Mouse (Mus musculus): ENCODE data around the gene Gm6169. TPM values are rescaled to one million over a fixed set of nuclear protein-coding genes. Genes with fewer than 3 reads are reported as not detected.
"Not testable (repeated sequence)": the region's sequence is repeated elsewhere in the genome, so short reads cannot be mapped to it uniquely, and the experiment has no call there.

Gm6169 gene
- polyA plus RNA-seq, 1 experiment from 2014 or later = 1.4 TPM

- no peak overlapping the region for H3K4me3 ChIP-seq (ENCODE audit: low read length)
- peaks cover 5% of the 10 kb centered on the region for H3K4me1 ChIP-seq (ENCODE audit: control insufficient read depth, insufficient read depth, low read depth, low read length)
- H3K27me3 ChIP-seq (replicated peaks; ENCODE audit: control insufficient read depth, insufficient read depth, low read length) = no peaks in the 10 kb centered on the region
- H3K4me2 ChIP-seq (ENCODE audit: low read length) = peak overlapping the region; percentile 81; the same call in 1 of the 2 replicates
- H3K27ac ChIP-seq (ENCODE audit: low read depth, low read length) = no peak overlapping the region
- no peak overlapping the region for H3K9ac ChIP-seq (ENCODE audit: low read depth, low read length)
- no peaks in the 10 kb centered on the region for H3K9me3 ChIP-seq (ENCODE audit: control insufficient read depth, low read length)
- H3K36me3 ChIP-seq (ENCODE audit: control insufficient read depth, insufficient read depth, low read length) = no peaks in the 10 kb centered on the region
- no peak for ATAC-seq
- WGBS = 38% methylated on average over 1 of the region's 1 CpGs
Observed at GRCm38 (mm10) chr13:97073497-97073896, 25.5 kb downstream of the Gm6169 start.

- H3K4me1 ChIP-seq (ENCODE audit: control insufficient read depth, insufficient read depth, low read depth, low read length) = peaks cover 5% of the 10 kb centered on the region
- peak overlapping the region; percentile 92 for H3K9ac ChIP-seq (ENCODE audit: low read depth, low read length)
- no peaks in the 10 kb centered on the region for H3K27me3 ChIP-seq (replicated peaks; ENCODE audit: control insufficient read depth, insufficient read depth, low read length)
- H3K4me3 ChIP-seq (ENCODE audit: low read length) = peak overlapping the region; percentile 78
- H3K36me3 ChIP-seq (ENCODE audit: control insufficient read depth, insufficient read depth, low read length) = no peaks in the 10 kb centered on the region
- no peaks in the 10 kb centered on the region for H3K9me3 ChIP-seq (ENCODE audit: control insufficient read depth, low read length)
- peak overlapping the region; percentile 95 for H3K27ac ChIP-seq (ENCODE audit: low read depth, low read length)
- H3K4me2 ChIP-seq (ENCODE audit: low read length) = peak overlapping the region; percentile 81
- ATAC-seq = peak; percentile 88
- 2% methylated on average over 53 of the region's 76 CpGs for WGBS
Observed at GRCm38 (mm10) chr13:97071626-97072241, 27.3 kb downstream of the Gm6169 start.

- peak; percentile 87 for ATAC-seq
- Histone ChIP-seq H3K4me3 (ENCODE audit: low read length) (peak overlapping the region; percentile 78), H3K36me3 (ENCODE audit: control insufficient read depth, insufficient read depth, low read length) (no peaks in the 10 kb centered on the region), H3K9ac (ENCODE audit: low read depth, low read length) (peak overlapping the region; percentile 92), H3K27me3 (replicated peaks; ENCODE audit: control insufficient read depth, insufficient read depth, low read length) (no peaks in the 10 kb centered on the region), H3K9me3 (ENCODE audit: control insufficient read depth, low read length) (no peaks in the 10 kb centered on the region), H3K4me1 (ENCODE audit: control insufficient read depth, insufficient read depth, low read depth, low read length) (peaks cover 5% of the 10 kb centered on the region), H3K4me2 (ENCODE audit: low read length) (peak overlapping the region; percentile 81), H3K27ac (ENCODE audit: low read depth, low read length) (peak overlapping the region; percentile 95)
- WGBS = under 1% methylated on average over 64 of the region's 85 CpGs
Observed at GRCm38 (mm10) chr13:97070931-97071625, 28.0 kb downstream of the Gm6169 start.

- no peaks in the 10 kb centered on the region for H3K27me3 ChIP-seq (replicated peaks; ENCODE audit: control insufficient read depth, insufficient read depth, low read length)
- H3K9ac ChIP-seq (ENCODE audit: low read depth, low read length) = no peak overlapping the region
- no peaks in the 10 kb centered on the region for H3K9me3 ChIP-seq (ENCODE audit: control insufficient read depth, low read length)
- no peaks in the 10 kb centered on the region for H3K36me3 ChIP-seq (ENCODE audit: control insufficient read depth, insufficient read depth, low read length)
- no peak overlapping the region for H3K27ac ChIP-seq (ENCODE audit: low read depth, low read length)
- ATAC-seq = no peak
- no peak overlapping the region for H3K4me2 ChIP-seq (ENCODE audit: low read length)
- WGBS = 52% methylated on average over 8 of the region's 8 CpGs
- H3K4me3 ChIP-seq (ENCODE audit: low read length) = no peak overlapping the region
- H3K4me1 ChIP-seq (ENCODE audit: control insufficient read depth, insufficient read depth, low read depth, low read length) = peaks cover 1% of the 10 kb centered on the region
Observed at GRCm38 (mm10) chr13:97068151-97068550, 30.9 kb downstream of the Gm6169 start.

- WGBS = 12% methylated on average over 6 of the region's 6 CpGs
- no peak for ATAC-seq
- no peaks in the 10 kb centered on the region for H3K9me3 ChIP-seq (ENCODE audit: control insufficient read depth, low read length)
- no peak overlapping the region for H3K9ac ChIP-seq (ENCODE audit: low read depth, low read length)
- H3K4me2 ChIP-seq (ENCODE audit: low read length) = no peak overlapping the region
- no peaks in the 10 kb centered on the region for H3K36me3 ChIP-seq (ENCODE audit: control insufficient read depth, insufficient read depth, low read length)
- H3K27ac ChIP-seq (ENCODE audit: low read depth, low read length) = no peak overlapping the region
- no peaks in the 10 kb centered on the region for H3K4me1 ChIP-seq (ENCODE audit: control insufficient read depth, insufficient read depth, low read depth, low read length)
- no peaks in the 10 kb centered on the region for H3K27me3 ChIP-seq (replicated peaks; ENCODE audit: control insufficient read depth, insufficient read depth, low read length)
- no peak overlapping the region for H3K4me3 ChIP-seq (ENCODE audit: low read length)
Observed at GRCm38 (mm10) chr13:97067691-97068090, 31.3 kb downstream of the Gm6169 start.

- no peaks in the 10 kb centered on the region for H3K9me3 ChIP-seq (ENCODE audit: control insufficient read depth, low read length)
- no peaks in the 10 kb centered on the region for H3K4me1 ChIP-seq (ENCODE audit: control insufficient read depth, insufficient read depth, low read depth, low read length)
- WGBS = 38% methylated on average over 15 of the region's 15 CpGs
- no peak within 1 kb of the TSS for H3K27ac ChIP-seq (ENCODE audit: low read depth, low read length)
- no peaks in the 10 kb centered on the region for H3K36me3 ChIP-seq (ENCODE audit: control insufficient read depth, insufficient read depth, low read length)
- H3K27me3 ChIP-seq (replicated peaks; ENCODE audit: control insufficient read depth, insufficient read depth, low read length) = no peaks in the 10 kb centered on the region
- no peak within 1 kb of the TSS for H3K9ac ChIP-seq (ENCODE audit: low read depth, low read length)
- no peak for ATAC-seq
- H3K4me3 ChIP-seq (ENCODE audit: low read length) = no peak within 1 kb of the TSS
- no peak within 1 kb of the TSS for H3K4me2 ChIP-seq (ENCODE audit: low read length)
Observed at GRCm38 (mm10) chr13:97066649-97067550, 32.1 kb downstream of the Gm6169 start, which contains the start of gene Fam169a. Fam169a (plus strand) TSS chr13:97067286.

- H3K9ac ChIP-seq (ENCODE audit: low read depth, low read length); H3K36me3 ChIP-seq (ENCODE audit: control insufficient read depth, insufficient read depth, low read length); H3K4me3 ChIP-seq (ENCODE audit: low read length); H3K27me3 ChIP-seq (replicated peaks; ENCODE audit: control insufficient read depth, insufficient read depth, low read length); H3K9me3 ChIP-seq (ENCODE audit: control insufficient read depth, low read length); H3K4me1 ChIP-seq (ENCODE audit: control insufficient read depth, insufficient read depth, low read depth, low read length); ATAC-seq; H3K27ac ChIP-seq (ENCODE audit: low read depth, low read length): not testable (repeated sequence)
- WGBS = 37% methylated on average over 18 of the region's 18 CpGs
- H3K4me2 ChIP-seq (ENCODE audit: low read length) = peak overlapping the region; percentile 17; the same call in 1 of the 2 replicates
Observed at GRCm38 (mm10) chr13:97064844-97065621, 34.0 kb downstream of the Gm6169 start.

GRCm38 (mm10) chr13:97064413-97064812, 34.6 kb downstream of the Gm6169 start:
- WGBS = 45% methylated on average over 3 of the region's 3 CpGs
- Histone ChIP-seq H3K36me3 (ENCODE audit: control insufficient read depth, insufficient read depth, low read length) (no peaks in the 10 kb centered on the region), H3K4me1 (ENCODE audit: control insufficient read depth, insufficient read depth, low read depth, low read length) (no peaks in the 10 kb centered on the region), H3K27me3 (replicated peaks; ENCODE audit: control insufficient read depth, insufficient read depth, low read length) (no peaks in the 10 kb centered on the region), H3K27ac (ENCODE audit: low read depth, low read length) (no peak overlapping the region), H3K4me3 (ENCODE audit: low read length) (no peak overlapping the region), H3K9me3 (ENCODE audit: control insufficient read depth, low read length) (no peaks in the 10 kb centered on the region), H3K9ac (ENCODE audit: low read depth, low read length) (no peak overlapping the region), H3K4me2 (ENCODE audit: low read length) (peak overlapping the region; percentile 17; the same call in 1 of the 2 replicates)
- no peak for ATAC-seq
